Mouse (Mus musculus): ENCODE data around the gene Fbxl7. TPM values are rescaled to one million over a fixed set of nuclear protein-coding genes. Genes with fewer than 3 reads are reported as not detected.
A peak's percentile ranks its signal among the peaks of the same experiment; 100 is the strongest.

Fbxl7 gene
- total and polyA plus RNA-seq, 3 experiments = 1.9 to 3.1 (median 3.0) TPM

DNA sequence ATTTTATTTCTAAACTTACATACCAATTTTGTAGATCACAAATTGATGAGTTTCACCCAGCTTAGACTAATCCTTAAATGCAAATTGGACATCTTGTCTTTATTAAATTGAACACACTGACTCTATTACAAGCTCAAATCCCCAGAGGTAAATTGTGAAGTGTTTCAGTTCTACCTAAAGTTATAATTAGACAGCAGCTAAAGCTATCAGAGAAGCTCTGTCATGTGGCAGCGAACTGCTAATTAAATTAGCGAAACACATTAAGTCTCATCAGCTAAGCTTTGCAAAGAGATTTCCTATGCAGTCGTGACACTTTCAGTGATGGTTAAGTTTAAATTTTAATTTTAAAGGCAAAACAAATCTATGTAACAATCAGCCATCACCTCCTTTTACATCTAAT lies 114.8 kb downstream of the Fbxl7 start:
- H3K79me2 ChIP-seq (replicated peaks; ENCODE audit: control insufficient read depth, insufficient read depth, low read length) = no peaks in the 10 kb centered on the region
- no peak overlapping the region for H3K9ac ChIP-seq (ENCODE audit: low read depth, low read length)
- peaks cover 6% of the 10 kb centered on the region for H3K36me3 ChIP-seq (ENCODE audit: control insufficient read depth, insufficient read depth, low read length)
- H3K4me3 ChIP-seq = no peak overlapping the region
- no peak for DNase-seq
- H3K27me3 ChIP-seq (ENCODE audit: control insufficient read depth, insufficient read depth, low read length) = no peaks in the 10 kb centered on the region
- H3K4me1 ChIP-seq (ENCODE audit: control insufficient read depth, insufficient read depth, low read length) = peaks cover 5% of the 10 kb centered on the region
- intact Hi-C loops (cut with DNase I) = no loop called here
- TF ChIP-seq EP300 (IDR thresholded peaks at IDR 0.05; ENCODE audit: insufficient read depth, low read depth, low read length) (no peak), CTCF (IDR thresholded peaks at IDR 0.05) (no peak), POLR2A (IDR thresholded peaks at IDR 0.05; ENCODE audit: insufficient read depth, low read depth, low read length) (no peak)
- no peak overlapping the region for H3K27ac ChIP-seq
- 57% methylated on average over 3 of the region's 3 CpGs for WGBS

DNA sequence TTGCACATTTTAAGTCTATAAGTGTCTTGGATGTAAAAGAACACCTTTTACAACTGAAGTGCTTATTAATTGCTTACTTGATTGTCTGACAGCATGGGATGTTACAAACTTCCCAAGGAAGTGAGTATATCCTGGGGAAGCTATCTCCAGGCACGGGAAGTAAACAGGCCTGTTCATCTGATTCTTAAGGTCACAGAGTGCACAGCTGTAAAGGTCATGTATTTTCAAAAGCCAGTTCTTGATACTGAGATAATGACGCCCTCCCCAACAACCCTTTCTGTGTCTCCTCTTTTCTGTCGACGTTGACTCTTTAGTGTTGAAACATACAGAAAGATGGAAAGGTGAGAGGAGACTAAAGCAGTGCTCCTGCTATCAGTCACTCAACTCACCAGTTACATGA lies 116.3 kb downstream of the Fbxl7 start:
- intact Hi-C loops (cut with DNase I) = loop anchor here (5.0 kb wide), 1 partner anchor 118 kb away; the partner anchor contains the start of gene Fbxl7

DNA sequence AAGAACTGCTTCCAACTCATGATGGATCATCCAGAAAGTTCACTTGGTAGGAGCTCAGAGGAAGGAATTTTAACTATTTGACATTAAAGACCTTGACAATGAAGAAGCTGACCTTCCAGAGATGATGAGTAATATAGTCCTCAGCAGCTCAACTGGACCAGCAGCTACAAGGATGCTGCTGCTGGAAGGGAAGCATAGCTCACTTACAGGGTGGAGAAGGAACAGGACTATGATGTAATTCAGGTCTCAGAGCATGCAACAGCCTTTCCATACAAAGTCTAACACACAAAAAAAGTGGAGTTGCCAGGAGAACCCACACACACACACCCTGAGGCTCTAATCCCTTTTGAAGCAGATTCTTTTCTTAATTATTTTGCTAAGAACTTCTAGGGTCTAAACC lies 119.7 kb downstream of the Fbxl7 start:
- Histone ChIP-seq H3K4me3 (no peak overlapping the region), H3K79me2 (replicated peaks; ENCODE audit: control insufficient read depth, insufficient read depth, low read length) (no peaks in the 10 kb centered on the region; the same call in 1 of the 2 replicates), H3K4me1 (ENCODE audit: control insufficient read depth, insufficient read depth, low read length) (peaks cover 5% of the 10 kb centered on the region), H3K27me3 (ENCODE audit: control insufficient read depth, insufficient read depth, low read length) (no peaks in the 10 kb centered on the region), H3K9ac (ENCODE audit: low read depth, low read length) (no peak overlapping the region), H3K36me3 (ENCODE audit: control insufficient read depth, insufficient read depth, low read length) (peaks cover 6% of the 10 kb centered on the region), H3K27ac (no peak overlapping the region)
- intact Hi-C loops (cut with DNase I) = loop anchor here (5.0 kb wide), 1 partner anchor 122 kb away; the partner anchor contains the start of gene Fbxl7
- DNase-seq = no peak
- TF ChIP-seq CTCF (IDR thresholded peaks at IDR 0.05) (no peak), EP300 (IDR thresholded peaks at IDR 0.05; ENCODE audit: insufficient read depth, low read depth, low read length) (no peak), POLR2A (IDR thresholded peaks at IDR 0.05; ENCODE audit: insufficient read depth, low read depth, low read length) (no peak)

More for the DNA sequence above, 116.3 kb downstream of the Fbxl7 start:
- peaks cover 6% of the 10 kb centered on the region for H3K36me3 ChIP-seq (ENCODE audit: control insufficient read depth, insufficient read depth, low read length)
- peak overlapping the region; percentile 69 for H3K27ac ChIP-seq
- TF ChIP-seq CTCF (IDR thresholded peaks at IDR 0.05) (no peak), POLR2A (IDR thresholded peaks at IDR 0.05; ENCODE audit: insufficient read depth, low read depth, low read length) (no peak), EP300 (IDR thresholded peaks at IDR 0.05; ENCODE audit: insufficient read depth, low read depth, low read length) (no peak)
- H3K9ac ChIP-seq (ENCODE audit: low read depth, low read length) = no peak overlapping the region
- no peak overlapping the region for H3K4me3 ChIP-seq
- no peaks in the 10 kb centered on the region for H3K27me3 ChIP-seq (ENCODE audit: control insufficient read depth, insufficient read depth, low read length)
- H3K4me1 ChIP-seq (ENCODE audit: control insufficient read depth, insufficient read depth, low read length) = peaks cover 5% of the 10 kb centered on the region
- H3K79me2 ChIP-seq (replicated peaks; ENCODE audit: control insufficient read depth, insufficient read depth, low read length) = no peaks in the 10 kb centered on the region
- DNase-seq = no peak
- 22% methylated on average over 4 of the region's 4 CpGs for WGBS

DNA sequence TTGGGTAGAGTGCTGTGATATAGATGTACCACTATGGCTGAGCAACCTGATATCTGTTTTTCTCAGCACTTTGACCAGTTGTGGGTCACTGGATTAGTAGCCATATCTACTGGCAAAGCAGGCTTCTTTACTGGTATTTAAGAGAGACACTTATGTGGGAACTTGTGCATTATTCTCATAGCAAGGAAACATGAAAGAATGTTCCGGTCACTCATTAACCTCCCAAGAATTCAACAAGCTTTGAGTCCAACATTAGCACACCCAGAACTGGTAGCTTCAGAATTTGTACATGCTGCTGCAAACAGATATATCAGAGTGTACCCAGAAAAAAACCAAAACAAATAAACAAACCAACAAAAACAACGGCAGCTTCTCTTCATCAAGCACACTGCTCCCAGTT lies 120.5 kb downstream of the Fbxl7 start:
- 100% methylated on average over 2 of the region's 2 CpGs for WGBS
- H3K27ac ChIP-seq = no peak overlapping the region
- H3K4me3 ChIP-seq = no peak overlapping the region
- H3K36me3 ChIP-seq (ENCODE audit: control insufficient read depth, insufficient read depth, low read length) = peaks cover 6% of the 10 kb centered on the region
- no peaks in the 10 kb centered on the region for H3K27me3 ChIP-seq (ENCODE audit: control insufficient read depth, insufficient read depth, low read length)
- no peak overlapping the region for H3K9ac ChIP-seq (ENCODE audit: low read depth, low read length)
- no peak for TF ChIP-seq CTCF (IDR thresholded peaks at IDR 0.05)
- DNase-seq = no peak
- H3K4me1 ChIP-seq (ENCODE audit: control insufficient read depth, insufficient read depth, low read length) = peaks cover 5% of the 10 kb centered on the region
- intact Hi-C loops (cut with DNase I) = loop anchor here (5.0 kb wide), 1 partner anchor 122 kb away; the partner anchor contains the start of gene Fbxl7
- no peaks in the 10 kb centered on the region; the same call in 1 of the 2 replicates for H3K79me2 ChIP-seq (replicated peaks; ENCODE audit: control insufficient read depth, insufficient read depth, low read length)

DNA sequence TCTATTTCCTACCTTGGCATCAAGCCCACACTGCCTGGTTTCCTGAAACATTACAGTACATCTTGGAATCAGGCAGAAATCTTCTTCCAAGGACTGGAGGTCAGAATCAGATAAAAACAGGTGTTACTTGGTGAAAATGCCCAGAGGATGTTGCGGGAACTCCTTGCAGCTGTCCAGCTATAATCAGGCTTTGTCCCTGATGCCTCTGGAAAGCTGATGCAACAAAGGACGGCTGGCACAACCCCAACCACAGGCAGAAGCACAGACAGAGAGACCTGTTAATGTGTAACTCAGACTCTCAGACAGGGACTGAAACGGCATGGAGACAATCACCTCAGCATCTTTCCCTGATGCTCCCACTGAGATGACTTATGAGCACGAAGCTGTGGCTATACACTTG lies 133.7 kb downstream of the Fbxl7 start:
- 44% methylated on average over 4 of the region's 4 CpGs for WGBS
- peaks cover 4% of the 10 kb centered on the region for H3K4me1 ChIP-seq (ENCODE audit: control insufficient read depth, insufficient read depth, low read length)
- no peaks in the 10 kb centered on the region for H3K27me3 ChIP-seq (ENCODE audit: control insufficient read depth, insufficient read depth, low read length)
- TF ChIP-seq POLR2A (IDR thresholded peaks at IDR 0.05; ENCODE audit: insufficient read depth, low read depth, low read length) (no peak), EP300 (IDR thresholded peaks at IDR 0.05; ENCODE audit: insufficient read depth, low read depth, low read length) (no peak), CTCF (IDR thresholded peaks at IDR 0.05) (no peak)
- no peaks in the 10 kb centered on the region for H3K36me3 ChIP-seq (ENCODE audit: control insufficient read depth, insufficient read depth, low read length)
- H3K27ac ChIP-seq = no peak overlapping the region
- intact Hi-C loops (cut with DNase I) = no loop called here
- no peak overlapping the region for H3K9ac ChIP-seq (ENCODE audit: low read depth, low read length)
- no peaks in the 10 kb centered on the region; the same call in 1 of the 2 replicates for H3K79me2 ChIP-seq (replicated peaks; ENCODE audit: control insufficient read depth, insufficient read depth, low read length)
- no peak overlapping the region for H3K4me3 ChIP-seq
- DNase-seq = peak in 1 of 2 experiments; percentile 9

DNA sequence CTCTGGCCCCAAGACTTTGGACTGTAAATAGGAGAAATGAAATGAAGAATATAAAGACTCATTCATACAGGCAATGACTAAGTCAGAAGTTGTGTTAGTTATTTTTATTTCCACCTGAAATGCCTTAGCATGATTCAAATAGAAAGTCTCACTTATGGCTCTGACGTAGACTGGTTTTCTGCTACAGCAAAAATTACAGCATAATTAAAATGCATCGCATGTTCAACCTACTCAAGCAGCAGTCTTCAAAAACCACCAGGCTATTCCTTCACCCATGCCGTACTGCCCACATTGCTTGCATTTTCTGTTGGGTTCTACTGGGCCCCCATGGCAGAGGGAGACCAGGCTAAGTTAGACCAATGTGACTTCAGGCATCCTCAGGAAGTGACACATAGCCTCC lies 146.9 kb downstream of the Fbxl7 start:
- DNase-seq = no peak
- TF ChIP-seq POLR2A (IDR thresholded peaks at IDR 0.05; ENCODE audit: insufficient read depth, low read depth, low read length) = no peak
- TF ChIP-seq CTCF (IDR thresholded peaks at IDR 0.05) = no peak
- TF ChIP-seq EP300 (IDR thresholded peaks at IDR 0.05; ENCODE audit: insufficient read depth, low read depth, low read length) = no peak
- intact Hi-C loops (cut with DNase I) = no loop called here
- no peaks in the 10 kb centered on the region for H3K4me1 ChIP-seq (ENCODE audit: control insufficient read depth, insufficient read depth, low read length)
- H3K79me2 ChIP-seq (replicated peaks; ENCODE audit: control insufficient read depth, insufficient read depth, low read length) = no peaks in the 10 kb centered on the region
- WGBS = 96% methylated on average over 3 of the region's 3 CpGs
- H3K36me3 ChIP-seq (ENCODE audit: control insufficient read depth, insufficient read depth, low read length) = no peaks in the 10 kb centered on the region
- no peak overlapping the region for H3K4me3 ChIP-seq
- H3K27me3 ChIP-seq (ENCODE audit: control insufficient read depth, insufficient read depth, low read length) = no peaks in the 10 kb centered on the region
- no peak overlapping the region for H3K9ac ChIP-seq (ENCODE audit: low read depth, low read length)
- no peak overlapping the region for H3K27ac ChIP-seq

Data from heart, adult 2 months (tissue).